Mouse (Mus musculus): ENCODE data around the gene Tymp.

GRCm38 (mm10) chr15:89372068-89372467 is 4.8 kb downstream of the Tymp start:
- no peak for TF ChIP-seq EP300 (IDR thresholded peaks at IDR 0.05)
- TF ChIP-seq CTCF (IDR thresholded peaks at IDR 0.05) = no peak
